Mouse (Mus musculus): ENCODE results near the gene Slc35b1.
"Not testable (repeated sequence)": the region's sequence is repeated elsewhere in the genome, so short reads cannot be mapped to it uniquely, and the experiment has no call there.

Slc35b1 gene

DNA sequence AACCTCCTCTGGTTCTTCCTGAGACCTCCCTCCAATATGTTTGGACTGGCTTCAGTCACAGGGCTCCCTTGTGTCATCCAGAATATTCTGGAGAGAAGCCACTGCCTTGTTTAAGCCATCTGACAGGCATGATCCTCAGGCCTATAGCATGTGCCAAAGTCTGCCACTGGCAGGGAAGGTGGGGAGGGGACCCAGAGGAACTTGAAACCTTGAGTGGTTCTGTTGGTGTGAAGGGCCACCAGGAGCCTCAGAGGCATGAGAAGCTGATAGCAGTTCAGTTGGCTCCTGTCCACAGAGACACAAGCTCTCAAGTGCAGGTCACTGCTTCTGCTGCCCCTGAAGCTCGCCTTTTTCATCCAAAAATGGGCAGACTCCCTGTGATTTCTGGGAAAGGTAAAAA is 12.1 kb downstream of the Slc35b1 start:
- no peak for DNase-seq

GRCm38 (mm10) chr11:95397843-95398835 is 13.6 kb downstream of the Slc35b1 start:
- peak; percentile 57 for DNase-seq

DNA sequence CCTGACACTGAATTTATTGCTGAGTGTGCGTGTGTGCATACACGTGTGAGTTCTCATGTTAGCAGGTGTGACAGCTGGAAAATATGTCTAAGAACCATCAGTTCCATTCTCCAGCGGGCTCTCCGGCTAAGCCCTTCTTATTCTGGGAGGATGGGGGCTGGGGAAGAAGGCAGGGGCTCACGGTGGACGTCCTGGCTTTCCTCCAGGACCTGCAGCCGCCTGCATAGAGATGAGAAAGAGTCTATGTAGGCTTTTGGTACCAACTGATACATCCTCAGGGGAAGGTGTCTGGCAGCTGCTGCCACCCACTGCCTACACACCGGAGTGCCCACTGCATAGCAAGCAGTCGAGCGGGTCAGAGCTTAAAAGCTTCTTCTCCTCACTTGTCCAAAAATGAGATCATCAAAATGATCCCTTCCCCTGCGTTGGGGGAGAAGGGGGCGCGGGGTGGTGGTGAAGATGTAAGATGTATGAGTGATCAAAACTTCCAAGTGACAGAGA is 15.1 kb downstream of the Slc35b1 start:
- DNase-seq: no peak

DNA sequence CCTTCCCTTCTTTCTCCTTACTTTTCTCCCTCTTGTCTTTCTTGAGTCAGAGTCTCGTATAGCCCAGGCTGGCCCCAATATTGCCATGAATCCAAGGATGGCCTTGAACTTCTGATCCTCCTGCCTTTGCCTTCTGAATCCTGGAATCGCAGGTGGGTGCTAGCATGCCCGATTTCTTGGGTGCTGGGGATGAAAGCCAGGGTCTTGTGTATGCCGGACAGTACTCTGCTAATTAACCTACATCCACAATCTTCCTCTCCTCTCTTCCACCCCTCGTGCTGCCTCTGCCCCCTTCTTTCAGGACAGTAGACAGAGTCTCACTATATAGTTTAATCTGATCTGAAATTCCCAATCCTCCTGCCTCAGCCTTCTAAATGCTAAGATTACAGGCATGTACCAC is 17.1 kb downstream of the Slc35b1 start:
- DNase-seq: no peak

DNA sequence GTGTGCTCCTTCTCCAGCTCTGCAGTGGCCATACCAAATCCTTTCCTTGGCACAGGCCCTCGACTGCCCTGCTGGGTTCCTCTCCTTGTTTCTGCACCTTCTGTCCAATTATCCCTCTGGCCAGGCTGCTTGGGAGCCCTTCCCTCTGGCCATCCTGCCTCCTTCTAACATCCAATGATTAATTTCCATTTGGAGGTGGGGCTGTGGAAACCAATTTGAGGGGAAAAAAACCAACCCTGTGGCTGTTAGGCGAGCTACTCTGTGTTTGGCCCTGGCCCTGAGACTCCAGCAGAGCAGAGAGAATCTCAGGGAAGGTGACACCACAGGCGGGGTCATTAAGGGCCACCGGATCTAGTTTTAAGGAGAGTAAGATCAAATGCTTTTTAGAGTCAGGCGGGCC is 17.7 kb downstream of the Slc35b1 start:
- DNase-seq: no peak

- no peak for DNase-seq
Observed at GRCm38 (mm10) chr11:95402658-95403101, 18.2 kb downstream of the Slc35b1 start.

DNA sequence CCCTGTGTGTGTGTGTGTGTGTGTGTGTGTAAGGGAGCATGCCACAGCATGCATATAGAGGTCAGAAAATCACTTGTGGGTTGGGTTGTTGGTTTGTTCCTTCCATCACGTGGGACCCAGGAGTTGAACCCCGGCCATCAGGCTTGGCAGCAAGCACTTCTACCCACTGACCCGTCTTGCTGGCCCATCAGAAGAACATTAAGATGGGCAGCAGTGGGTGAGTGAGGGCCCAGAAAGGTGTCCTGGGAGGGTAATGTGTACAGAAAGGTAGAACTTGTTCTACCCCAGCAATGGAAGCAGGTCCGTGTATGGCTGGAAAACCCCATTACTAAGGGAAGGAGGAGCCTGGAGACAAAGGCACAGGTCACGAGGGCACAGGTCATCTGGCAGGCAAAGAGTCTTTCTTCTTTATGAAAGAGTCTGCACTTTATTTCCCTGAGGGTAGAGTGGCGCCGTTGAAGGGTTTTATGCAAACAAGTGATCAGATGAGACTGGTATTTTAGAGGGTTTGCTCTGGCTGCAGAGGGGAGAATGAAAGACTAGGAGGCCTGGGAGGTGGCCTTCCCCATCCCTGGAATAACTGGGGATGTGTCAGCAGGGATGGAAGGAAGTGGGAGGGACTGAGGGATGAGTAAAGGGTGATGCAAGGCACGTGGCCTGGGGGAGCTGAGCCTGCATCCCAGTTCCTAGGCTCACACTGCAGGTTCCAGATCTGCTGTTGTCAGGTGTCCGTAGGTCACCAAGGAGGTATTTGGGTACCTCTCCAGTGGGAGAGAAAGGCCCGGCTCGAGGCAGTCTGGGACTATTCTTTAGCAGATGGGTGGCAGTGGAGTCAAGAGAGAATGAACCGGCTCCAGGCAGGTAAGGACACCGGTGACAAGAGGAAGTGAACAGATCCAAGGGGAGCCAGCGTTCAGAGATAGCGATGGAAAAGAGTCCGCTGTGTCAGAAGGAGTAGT is 19.2 kb downstream of the Slc35b1 start:
- DNase-seq: no peak

DNA sequence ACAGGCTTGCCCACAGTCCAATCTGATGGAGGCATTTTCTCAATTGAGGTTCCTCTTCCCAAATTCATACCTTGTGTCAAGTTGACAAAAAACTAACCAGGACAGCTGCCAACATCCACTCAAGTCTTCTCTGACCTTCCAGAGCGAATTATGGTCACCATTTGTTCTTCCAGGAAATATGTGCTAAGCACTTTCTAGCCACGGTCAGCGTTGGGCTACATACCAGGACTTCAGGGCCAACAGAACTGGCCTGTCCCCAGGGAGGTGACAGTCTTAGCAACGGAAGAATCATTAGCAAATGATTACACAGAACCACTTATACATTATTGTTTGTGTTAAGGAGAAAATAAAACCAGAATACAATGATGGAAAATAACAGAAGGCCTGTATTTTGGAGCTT is 21.3 kb downstream of the Slc35b1 start:
- no peak for DNase-seq

DNA sequence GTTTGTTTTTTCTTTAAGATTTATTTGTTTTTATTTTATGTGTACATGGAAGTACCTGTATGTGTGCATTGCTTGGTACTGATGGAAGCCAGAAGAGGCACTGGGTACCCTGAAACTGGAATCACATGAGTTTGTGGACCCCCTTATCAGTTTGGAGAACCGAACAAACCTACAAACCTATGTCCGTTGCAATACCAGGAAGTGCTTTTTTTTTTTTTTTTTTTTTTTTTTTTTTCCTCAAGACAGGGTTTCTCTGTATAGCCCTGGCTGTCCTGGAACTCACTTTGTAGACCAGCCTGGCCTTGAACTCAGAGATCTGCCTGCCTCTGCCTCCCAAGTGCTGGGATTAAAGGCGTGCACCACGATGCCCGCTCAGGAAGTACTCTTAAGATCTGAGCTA is 21.9 kb downstream of the Slc35b1 start:
- not testable (repeated sequence) for DNase-seq

DNA sequence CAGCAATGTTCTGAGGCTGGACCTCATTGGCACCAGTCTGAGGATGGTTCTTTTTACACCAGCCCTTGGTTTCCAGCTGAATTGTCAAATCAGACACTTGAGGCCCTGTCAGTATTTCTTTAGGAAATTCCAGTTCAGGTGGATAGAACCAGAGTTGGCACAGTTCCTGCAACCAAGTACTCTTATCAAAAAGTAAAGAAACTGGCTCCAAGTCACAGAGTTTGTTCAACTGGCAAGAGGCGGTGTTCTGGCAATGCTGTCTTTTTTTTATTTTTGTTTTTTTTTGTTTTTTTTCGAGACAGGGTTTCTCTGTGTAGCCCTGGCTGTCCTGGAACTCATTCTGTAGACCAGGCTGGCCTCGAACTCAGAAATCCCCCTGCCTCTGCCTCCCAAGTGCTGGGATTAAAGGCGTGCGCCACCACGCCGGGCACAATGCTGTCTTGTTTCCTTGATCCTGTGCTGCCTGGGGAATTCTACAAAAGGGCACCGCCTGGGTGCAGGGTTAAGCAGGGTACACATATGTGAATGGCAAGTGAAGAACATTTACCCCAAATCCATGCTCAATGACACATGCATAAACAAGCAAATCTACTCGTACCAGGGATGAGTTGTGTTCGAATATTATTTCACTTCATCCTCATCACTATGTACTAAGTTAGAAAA is 25.1 kb downstream of the Slc35b1 start:
- DNase-seq: no peak

- no peak for DNase-seq
Observed at GRCm38 (mm10) chr11:95411453-95412013, 27.0 kb downstream of the Slc35b1 start.

- no peak for DNase-seq
Observed at GRCm38 (mm10) chr11:95412615-95413014, 28.1 kb downstream of the Slc35b1 start.

DNA sequence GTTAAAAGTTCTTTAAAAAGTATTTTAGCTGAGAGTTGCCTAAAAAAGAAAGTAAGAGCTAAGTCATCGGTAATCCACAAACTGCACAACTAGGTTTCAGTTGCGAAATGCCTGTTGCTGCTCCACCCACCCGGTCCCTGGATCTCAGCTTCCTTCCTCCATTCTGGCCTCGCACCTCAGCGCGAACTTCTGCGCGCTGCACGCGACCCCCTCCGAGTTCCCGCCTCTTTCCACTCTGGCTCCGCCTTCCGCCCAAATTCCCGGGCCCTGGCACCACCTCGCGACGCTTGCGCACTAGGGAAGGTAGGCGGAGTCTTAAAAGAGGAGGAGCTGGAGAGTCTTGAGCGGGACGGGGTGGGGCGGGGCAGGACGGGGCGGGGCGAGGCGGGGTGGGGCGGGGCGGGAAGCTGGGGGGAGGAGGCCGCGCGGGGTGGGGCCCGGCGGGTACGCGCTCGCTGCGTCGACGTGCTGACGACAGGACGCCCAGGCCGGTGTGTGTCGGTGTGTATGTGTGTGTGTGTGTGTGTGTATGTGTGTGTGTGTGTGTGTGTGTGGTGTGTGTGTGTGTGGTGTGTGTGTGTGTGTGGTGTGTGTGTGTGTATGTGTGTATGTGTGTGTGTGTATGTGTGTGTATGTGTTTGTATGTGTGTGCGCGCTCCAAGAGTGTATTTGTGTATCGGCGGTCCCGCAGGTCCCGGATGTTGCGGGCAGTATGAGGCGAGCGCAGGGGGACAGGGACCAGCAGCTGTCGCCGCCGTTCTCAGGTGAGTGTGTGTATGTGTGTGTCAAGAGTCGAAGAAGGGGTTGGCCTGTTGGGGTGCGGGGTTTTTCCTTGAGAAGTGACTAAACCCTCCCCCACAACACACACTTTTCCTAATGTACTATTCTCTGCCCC is 29.4 kb downstream of the Slc35b1 start, which contains the start of gene Spop:
Gene Spop (plus strand): TSS at position 440 of the 895 bp plus-strand sequence.
- DNase-seq: peak; percentile 91

DNA sequence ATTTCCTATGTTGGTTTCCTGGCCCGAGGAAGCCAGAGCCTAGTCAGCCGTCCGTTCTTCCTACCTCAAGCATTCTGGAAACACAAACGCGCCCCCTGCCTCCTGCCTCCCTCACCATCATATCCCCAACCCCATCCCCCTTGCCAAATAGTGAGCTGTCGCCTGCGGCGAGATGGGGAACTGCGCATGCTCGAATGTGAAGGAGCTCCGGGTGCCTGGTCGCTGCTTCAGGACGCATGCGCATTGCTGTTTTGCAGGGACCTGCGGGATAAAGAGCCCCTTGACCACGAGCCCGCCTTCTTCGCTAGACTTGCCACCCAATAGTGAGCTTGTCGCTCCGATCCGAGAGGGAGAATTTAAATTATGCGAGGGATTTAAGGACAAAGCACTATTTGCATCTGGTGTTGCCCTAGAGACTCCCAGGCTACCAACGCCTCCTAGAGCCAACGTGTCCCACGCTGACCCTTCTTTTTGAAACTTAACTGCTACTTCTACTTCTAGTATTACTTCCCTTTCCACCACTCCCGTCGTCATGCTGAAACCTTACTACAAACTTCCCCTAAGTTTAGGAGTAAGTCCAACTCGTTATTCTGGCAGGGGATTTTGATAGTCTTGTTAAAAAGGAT is 30.2 kb downstream of the Slc35b1 start:
- DNase-seq: peak; percentile 95

DNA sequence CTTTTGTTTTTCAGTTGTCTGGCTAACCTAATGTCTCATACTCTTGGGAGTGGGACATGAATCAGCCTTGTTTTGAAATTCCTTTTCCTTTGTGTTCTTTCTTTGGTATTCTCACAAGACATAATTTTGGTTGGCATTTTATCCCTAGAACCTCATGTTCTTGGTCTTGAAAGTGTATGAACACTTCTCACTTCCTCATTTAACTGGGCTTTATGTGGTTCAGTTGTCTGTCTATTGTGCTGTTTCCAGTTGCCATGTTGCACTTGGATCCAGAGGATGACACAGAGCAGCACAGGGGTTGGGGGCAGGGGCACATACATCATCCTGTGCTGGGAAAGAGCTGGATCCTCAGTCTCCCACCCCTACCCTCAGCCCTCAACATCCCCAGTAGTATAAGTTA is 31.4 kb downstream of the Slc35b1 start:
- DNase-seq: no peak

GRCm38 (mm10) chr11:95417341-95417740 is 32.8 kb downstream of the Slc35b1 start:
- no peak for DNase-seq

GRCm38 (mm10) chr11:95420880-95421435 is 36.5 kb downstream of the Slc35b1 start:
- no peak for DNase-seq

DNA sequence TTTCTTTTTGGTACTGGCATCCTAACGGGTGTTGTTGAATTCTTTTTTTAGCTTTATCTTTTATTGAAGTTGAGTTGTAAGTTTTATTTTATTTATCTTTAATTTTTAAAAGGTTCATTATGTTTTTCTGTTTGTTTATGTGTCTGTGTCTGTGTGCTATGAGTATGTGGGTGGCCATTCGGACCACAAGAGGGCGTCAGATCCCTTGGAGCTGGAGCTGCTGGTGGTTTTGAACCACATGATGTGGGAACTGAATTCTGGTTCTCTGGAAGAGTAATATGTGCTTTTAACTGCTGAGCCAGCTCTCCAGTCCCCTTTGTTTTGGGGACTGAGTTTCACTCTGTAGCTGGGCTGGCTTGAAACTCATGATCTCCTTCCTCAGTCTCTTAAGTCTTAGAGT is 39.0 kb downstream of the Slc35b1 start:
- no peak for DNase-seq

DNA sequence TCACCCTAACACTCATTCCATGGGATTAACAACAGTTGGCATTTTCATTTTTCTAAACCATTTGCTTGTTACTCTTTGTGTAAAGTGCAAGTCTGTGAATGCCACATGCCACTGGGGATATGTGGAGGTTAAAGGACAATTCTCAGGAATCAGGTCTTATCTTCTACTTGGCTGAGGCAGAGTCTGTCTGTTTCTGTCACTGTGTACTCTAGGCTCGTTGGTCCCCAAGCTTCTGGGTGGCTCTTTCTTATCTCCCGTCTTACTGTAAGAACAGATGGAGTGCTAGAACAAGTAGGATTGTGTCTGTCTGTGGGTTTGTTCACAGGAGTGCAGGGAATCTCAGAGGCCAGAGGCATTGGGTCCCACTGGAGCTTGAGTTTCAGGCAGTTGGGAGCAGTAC is 46.9 kb downstream of the Slc35b1 start:
- DNase-seq: no peak

DNA sequence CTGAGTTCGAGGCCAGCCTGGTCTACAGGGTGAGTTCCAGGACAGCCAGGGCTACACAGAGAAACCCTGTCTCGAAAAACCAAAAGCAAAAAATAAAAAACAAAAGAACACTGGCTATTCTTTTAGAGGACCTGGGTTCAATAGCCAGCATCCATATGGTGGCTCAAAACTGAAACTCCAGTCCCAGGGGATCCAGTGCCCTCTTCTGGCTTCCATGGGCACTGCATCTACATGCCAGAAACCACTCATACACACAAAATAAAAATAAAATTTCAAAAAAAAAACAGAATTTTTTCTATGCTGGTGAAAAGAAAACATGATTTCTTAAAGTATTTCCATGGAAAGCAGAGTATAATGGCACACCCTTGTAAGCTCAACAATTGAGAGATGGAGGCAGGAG is 47.7 kb downstream of the Slc35b1 start:
- DNase-seq: no peak

All from right cerebral cortex, adult 18-20 months (tissue).